Mouse (Mus musculus): Measurements from ENCODE around the gene Pla2g1b.
"Not testable (repeated sequence)": the region's sequence is repeated elsewhere in the genome, so short reads cannot be mapped to it uniquely, and the experiment has no call there.

Pla2g1b gene

GRCm38 (mm10) chr5:115465642-115466420, at the start of gene Pla2g1b:
Gene Pla2g1b, plus strand, starts transcription at chr5:115466262.
- no peak for DNase-seq (ENCODE audit: low spot score)

- no peak for DNase-seq (ENCODE audit: low spot score)
Measured at GRCm38 (mm10) chr5:115428831-115429358, 37.2 kb upstream of the Pla2g1b start.

- no peak for DNase-seq (ENCODE audit: low spot score)
Measured at GRCm38 (mm10) chr5:115429359-115430186, 36.5 kb upstream of the Pla2g1b start, which contains the start of gene Msi1. Gene Msi1, plus strand, starts transcription at chr5:115429599.

GRCm38 (mm10) chr5:115430187-115430960, 35.7 kb upstream of the Pla2g1b start:
- DNase-seq (ENCODE audit: low spot score): no peak

- DNase-seq (ENCODE audit: low spot score): peak; percentile 32
Measured at GRCm38 (mm10) chr5:115431061-115431897, 34.8 kb upstream of the Pla2g1b start.

- DNase-seq (ENCODE audit: low spot score): no peak
Measured at GRCm38 (mm10) chr5:115431898-115432259, 34.2 kb upstream of the Pla2g1b start.

GRCm38 (mm10) chr5:115432395-115432794, 33.7 kb upstream of the Pla2g1b start:
- no peak for DNase-seq (ENCODE audit: low spot score)

- no peak for DNase-seq (ENCODE audit: low spot score)
Measured at GRCm38 (mm10) chr5:115433191-115433590, 32.9 kb upstream of the Pla2g1b start.

GRCm38 (mm10) chr5:115434280-115434852, 31.7 kb upstream of the Pla2g1b start:
- DNase-seq (ENCODE audit: low spot score): no peak

GRCm38 (mm10) chr5:115434853-115435754, 31.0 kb upstream of the Pla2g1b start:
- no peak for DNase-seq (ENCODE audit: low spot score)

- no peak for DNase-seq (ENCODE audit: low spot score)
Measured at GRCm38 (mm10) chr5:115435755-115436379, 30.2 kb upstream of the Pla2g1b start.

GRCm38 (mm10) chr5:115436421-115437124, 29.5 kb upstream of the Pla2g1b start:
- peak; percentile 73 for DNase-seq (ENCODE audit: low spot score)

- DNase-seq (ENCODE audit: low spot score): no peak
Measured at GRCm38 (mm10) chr5:115437242-115437944, 28.7 kb upstream of the Pla2g1b start.

GRCm38 (mm10) chr5:115437945-115438315, 28.1 kb upstream of the Pla2g1b start:
- no peak for DNase-seq (ENCODE audit: low spot score)

- DNase-seq (ENCODE audit: low spot score): no peak
Measured at GRCm38 (mm10) chr5:115438667-115439066, 27.4 kb upstream of the Pla2g1b start.

GRCm38 (mm10) chr5:115441205-115441849, 24.7 kb upstream of the Pla2g1b start:
- DNase-seq (ENCODE audit: low spot score): peak; percentile 58

GRCm38 (mm10) chr5:115442663-115443062, 23.4 kb upstream of the Pla2g1b start:
- not testable (repeated sequence) for DNase-seq (ENCODE audit: low spot score)
